Mouse (Mus musculus) neural tube, embryonic 15.5 days (tissue): ENCODE data around the gene Crim1. TPM values are rescaled to one million over a fixed set of nuclear protein-coding genes. Genes with fewer than 3 reads are reported as not detected.

Experiments
- ATAC-seq: fragments of 200-750 bp; cut with Nextera tagmentation; 2 replicates; pipeline ENCODE4 v1.8.0; 2017; ENCODE audit warnings: mild to moderate bottlenecking, moderate TSS enrichment, moderate library complexity; ENCODE audit not compliant: low FRiP score
- H3K27ac ChIP-seq: fragments of 300-500 bp; sonication (generic); replicated peaks from 2 replicates; pipeline ENCODE4 v1.5.1; 2015; ENCODE audit warnings: mild to moderate bottlenecking, inconsistent platforms
- H3K27me3 ChIP-seq: fragments of 300-500 bp; sonication (generic); replicated peaks from 2 replicates; pipeline ENCODE4 v1.6.1; 2015; ENCODE audit warnings: inconsistent platforms
- H3K36me3 ChIP-seq: fragments of 300-500 bp; sonication (generic); 2 replicates; pipeline ENCODE4 v1.6.1; 2015; ENCODE audit warnings: inconsistent platforms
- H3K4me1 ChIP-seq: fragments of 300-500 bp; sonication (generic); 2 replicates; pipeline ENCODE4 v1.6.1; 2015; ENCODE audit warnings: inconsistent platforms
- H3K4me2 ChIP-seq: fragments of 300-500 bp; sonication (generic); 2 replicates; pipeline ENCODE4 v1.6.1; 2015; ENCODE audit warnings: inconsistent platforms, mild to moderate bottlenecking, moderate library complexity
- H3K4me3 ChIP-seq: fragments of 300-500 bp; sonication (generic); replicated peaks from 2 replicates; pipeline ENCODE4 v1.5.1; 2015; ENCODE audit warnings: mild to moderate bottlenecking, inconsistent platforms
- H3K9ac ChIP-seq: fragments of 300-500 bp; sonication (generic); replicated peaks from 2 replicates; pipeline ENCODE4 v1.6.1; 2015; ENCODE audit warnings: mild to moderate bottlenecking, inconsistent platforms
- H3K9me3 ChIP-seq: fragments of 300-500 bp; sonication (generic); replicated peaks from 2 replicates; pipeline ENCODE4 v1.6.1; 2016; ENCODE audit warnings: inconsistent platforms
- WGBS: fragments of 180-500 bp; shearing (Covaris S2); methylation state at CpG from one replicate; pipeline ENCODE4 v1.1.7; 2015; ENCODE audit warnings: mixed read lengths; 5-methylcytosine and 5-hydroxymethylcytosine counted together
- polyA plus RNA-seq: library from polyadenylated mRNA; unstranded; fragments of >200 nt; fragmentation: Nextera tagmentation; extraction: Ambion mirVana; gene quantifications from 2 replicates; pipeline ENCODE4 v1.2.1, GENCODE M21; 2015

Gene Crim1
- polyA plus RNA-seq, 1 experiment from 2014 or later = 15.8 TPM

- H3K4me3 ChIP-seq = no peak overlapping the region
- no peak overlapping the region for H3K27ac ChIP-seq
- no peak for ATAC-seq
- no peak overlapping the region for H3K4me2 ChIP-seq
- no peaks in the 10 kb centered on the region for H3K27me3 ChIP-seq
- 51% methylated on average over 6 of the region's 6 CpGs for WGBS
- no peaks in the 10 kb centered on the region for H3K36me3 ChIP-seq
- no peak overlapping the region for H3K9ac ChIP-seq
- H3K4me1 ChIP-seq = peaks cover 18% of the 10 kb centered on the region
- H3K9me3 ChIP-seq = no peaks in the 10 kb centered on the region
Measured at GRCm38 (mm10) chr17:78213128-78213527, 13.1 kb downstream of the Crim1 start.

- Histone ChIP-seq H3K4me2 (no peak overlapping the region), H3K27me3 (no peaks in the 10 kb centered on the region), H3K36me3 (no peaks in the 10 kb centered on the region), H3K27ac (no peak overlapping the region), H3K4me3 (no peak overlapping the region), H3K9me3 (no peaks in the 10 kb centered on the region), H3K9ac (no peak overlapping the region), H3K4me1 (peaks cover 22% of the 10 kb centered on the region)
- WGBS = 68% methylated on average over 3 of the region's 3 CpGs
- no peak for ATAC-seq
Measured at GRCm38 (mm10) chr17:78216526-78216925, 16.5 kb downstream of the Crim1 start.

GRCm38 (mm10) chr17:78217406-78217805 lies 17.4 kb downstream of the Crim1 start:
- Histone ChIP-seq H3K27me3 (no peaks in the 10 kb centered on the region), H3K9me3 (no peaks in the 10 kb centered on the region), H3K9ac (no peak overlapping the region), H3K4me1 (peaks cover 25% of the 10 kb centered on the region), H3K4me3 (no peak overlapping the region), H3K36me3 (no peaks in the 10 kb centered on the region), H3K27ac (no peak overlapping the region), H3K4me2 (no peak overlapping the region)
- WGBS = 67% methylated on average over 6 of the region's 6 CpGs
- no peak for ATAC-seq

- no peaks in the 10 kb centered on the region for H3K27me3 ChIP-seq
- H3K9ac ChIP-seq = no peak overlapping the region
- WGBS = 91% methylated on average over 10 of the region's 10 CpGs
- no peak overlapping the region for H3K4me3 ChIP-seq
- H3K36me3 ChIP-seq = no peaks in the 10 kb centered on the region
- no peak overlapping the region for H3K4me2 ChIP-seq
- H3K9me3 ChIP-seq = no peaks in the 10 kb centered on the region
- H3K4me1 ChIP-seq = peaks cover 28% of the 10 kb centered on the region
- no peak for ATAC-seq
- H3K27ac ChIP-seq = no peak overlapping the region
Measured at GRCm38 (mm10) chr17:78218506-78219232, 18.6 kb downstream of the Crim1 start.

- 63% methylated on average over 8 of the region's 8 CpGs for WGBS
- no peak overlapping the region for H3K4me2 ChIP-seq
- H3K27me3 ChIP-seq = no peaks in the 10 kb centered on the region
- no peaks in the 10 kb centered on the region for H3K9me3 ChIP-seq
- ATAC-seq = no peak
- peaks cover 42% of the 10 kb centered on the region for H3K4me1 ChIP-seq
- no peaks in the 10 kb centered on the region for H3K36me3 ChIP-seq
- H3K4me3 ChIP-seq = no peak overlapping the region
- H3K9ac ChIP-seq = no peak overlapping the region
- no peak overlapping the region for H3K27ac ChIP-seq
Measured at GRCm38 (mm10) chr17:78221007-78221642, 21.1 kb downstream of the Crim1 start.

GRCm38 (mm10) chr17:78221860-78222259 lies 21.8 kb downstream of the Crim1 start:
- H3K9ac ChIP-seq = no peak overlapping the region
- no peaks in the 10 kb centered on the region for H3K27me3 ChIP-seq
- no peak overlapping the region for H3K4me3 ChIP-seq
- no peaks in the 10 kb centered on the region for H3K9me3 ChIP-seq
- no peak overlapping the region for H3K4me2 ChIP-seq
- peaks cover 38% of the 10 kb centered on the region for H3K4me1 ChIP-seq
- no peak overlapping the region for H3K27ac ChIP-seq
- H3K36me3 ChIP-seq = no peaks in the 10 kb centered on the region
- no peak for ATAC-seq
- 89% methylated on average over 1 of the region's 1 CpGs for WGBS

GRCm38 (mm10) chr17:78223988-78224387 lies 23.9 kb downstream of the Crim1 start:
- Histone ChIP-seq H3K4me2 (peak overlapping the region; percentile 41), H3K9ac (no peak overlapping the region), H3K9me3 (no peaks in the 10 kb centered on the region), H3K27me3 (no peaks in the 10 kb centered on the region), H3K27ac (peak overlapping the region; percentile 54), H3K4me1 (peaks cover 38% of the 10 kb centered on the region), H3K36me3 (no peaks in the 10 kb centered on the region), H3K4me3 (no peak overlapping the region; the same call in 1 of the 2 replicates)
- WGBS = 8% methylated on average over 10 of the region's 10 CpGs
- ATAC-seq = peak; percentile 81

- no peak overlapping the region for H3K9ac ChIP-seq
- H3K27me3 ChIP-seq = no peaks in the 10 kb centered on the region
- no peaks in the 10 kb centered on the region for H3K9me3 ChIP-seq
- no peak overlapping the region for H3K4me3 ChIP-seq
- no peak overlapping the region for H3K4me2 ChIP-seq
- H3K27ac ChIP-seq = no peak overlapping the region
- WGBS = 69% methylated on average over 5 of the region's 5 CpGs
- H3K4me1 ChIP-seq = peaks cover 35% of the 10 kb centered on the region
- no peak for ATAC-seq
- no peaks in the 10 kb centered on the region for H3K36me3 ChIP-seq
Measured at GRCm38 (mm10) chr17:78225547-78225946, 25.5 kb downstream of the Crim1 start.

- ATAC-seq = no peak
- no peaks in the 10 kb centered on the region for H3K27me3 ChIP-seq
- H3K9me3 ChIP-seq = no peaks in the 10 kb centered on the region
- H3K4me1 ChIP-seq = peaks cover 36% of the 10 kb centered on the region
- no peak overlapping the region for H3K9ac ChIP-seq
- H3K27ac ChIP-seq = no peak overlapping the region
- no peak overlapping the region for H3K4me3 ChIP-seq
- WGBS = 73% methylated on average over 3 of the region's 3 CpGs
- H3K4me2 ChIP-seq = no peak overlapping the region
- H3K36me3 ChIP-seq = no peaks in the 10 kb centered on the region
Measured at GRCm38 (mm10) chr17:78227211-78227610, 27.2 kb downstream of the Crim1 start.

GRCm38 (mm10) chr17:78231567-78231966 lies 31.5 kb downstream of the Crim1 start:
- no peak overlapping the region for H3K9ac ChIP-seq
- H3K9me3 ChIP-seq = no peaks in the 10 kb centered on the region
- H3K4me1 ChIP-seq = peaks cover 20% of the 10 kb centered on the region
- no peak overlapping the region for H3K4me2 ChIP-seq
- H3K4me3 ChIP-seq = no peak overlapping the region
- 95% methylated on average over 5 of the region's 5 CpGs for WGBS
- no peaks in the 10 kb centered on the region for H3K36me3 ChIP-seq
- no peaks in the 10 kb centered on the region for H3K27me3 ChIP-seq
- no peak overlapping the region for H3K27ac ChIP-seq
- no peak for ATAC-seq

GRCm38 (mm10) chr17:78232703-78233102 lies 32.7 kb downstream of the Crim1 start:
- Histone ChIP-seq H3K9me3 (no peaks in the 10 kb centered on the region), H3K27me3 (no peaks in the 10 kb centered on the region), H3K9ac (no peak overlapping the region), H3K4me3 (no peak overlapping the region), H3K36me3 (no peaks in the 10 kb centered on the region), H3K4me1 (peaks cover 20% of the 10 kb centered on the region), H3K27ac (peak overlapping the region; percentile 33), H3K4me2 (peak overlapping the region; percentile 29)
- 48% methylated on average over 13 of the region's 13 CpGs for WGBS
- peak; percentile 63 for ATAC-seq

GRCm38 (mm10) chr17:78233873-78234272 lies 33.8 kb downstream of the Crim1 start:
- ATAC-seq = no peak
- Histone ChIP-seq H3K27ac (no peak overlapping the region), H3K27me3 (no peaks in the 10 kb centered on the region), H3K9me3 (no peaks in the 10 kb centered on the region), H3K36me3 (no peaks in the 10 kb centered on the region), H3K4me2 (no peak overlapping the region), H3K4me1 (peaks cover 24% of the 10 kb centered on the region), H3K9ac (no peak overlapping the region), H3K4me3 (no peak overlapping the region)
- 81% methylated on average over 6 of the region's 6 CpGs for WGBS
